Mouse (Mus musculus) urinary bladder, adult 18-20 months (tissue): ENCODE measurements around the gene Olfr63.
"Not testable (repeated sequence)": the region's sequence is repeated elsewhere in the genome, so short reads cannot be mapped to it uniquely, and the experiment has no call there.

Source experiments
- DNase-seq, 2 experiments: peaks; one replicate each; pipeline ENCODE4 v3.0.0; 2022; ENCODE audit warnings: low spot score in 2 of 2, mixed read lengths in 2 of 2

Gene Olfr63

GRCm38 (mm10) chr17:33264376-33264775, at the start of gene Olfr63:
Gene Olfr63, plus strand, starts transcription at chr17:33264676.
- no peak for DNase-seq

GRCm38 (mm10) chr17:33221590-33221989, 42.9 kb upstream of the Olfr63 start, which contains the start of gene Olfr1564:
Gene Olfr1564, minus strand, starts transcription at chr17:33221690.
- DNase-seq: no peak

GRCm38 (mm10) chr17:33236646-33237045, 27.8 kb upstream of the Olfr63 start:
- DNase-seq: not testable (repeated sequence)

GRCm38 (mm10) chr17:33254530-33255318, 9.8 kb upstream of the Olfr63 start, which contains the start of gene Zfp955a:
Gene Zfp955a, minus strand, starts transcription at chr17:33255145.
- not testable (repeated sequence) for DNase-seq

GRCm38 (mm10) chr17:33255319-33255657, 9.2 kb upstream of the Olfr63 start:
- not testable (repeated sequence) for DNase-seq

GRCm38 (mm10) chr17:33268907-33269306, 4.4 kb downstream of the Olfr63 start:
- DNase-seq: no peak

GRCm38 (mm10) chr17:33289039-33289875, 24.8 kb downstream of the Olfr63 start, which contains the start of gene Zfp955b:
Gene Zfp955b, plus strand, starts transcription at chr17:33289544.
- not testable (repeated sequence) for DNase-seq

- not testable (repeated sequence) for DNase-seq
Observed at GRCm38 (mm10) chr17:33289876-33290149, 25.3 kb downstream of the Olfr63 start.
